Mouse (Mus musculus): ENCODE results near the gene Jdp2. TPM values are rescaled to one million over a fixed set of nuclear protein-coding genes. Genes with fewer than 3 reads are reported as not detected.

Gene Jdp2
- polyA plus RNA-seq (2015; fragmentation: Nextera tagmentation; extraction: Ambion mirVana), result 0.82 and 1.2 TPM in 2 replicates

DNA sequence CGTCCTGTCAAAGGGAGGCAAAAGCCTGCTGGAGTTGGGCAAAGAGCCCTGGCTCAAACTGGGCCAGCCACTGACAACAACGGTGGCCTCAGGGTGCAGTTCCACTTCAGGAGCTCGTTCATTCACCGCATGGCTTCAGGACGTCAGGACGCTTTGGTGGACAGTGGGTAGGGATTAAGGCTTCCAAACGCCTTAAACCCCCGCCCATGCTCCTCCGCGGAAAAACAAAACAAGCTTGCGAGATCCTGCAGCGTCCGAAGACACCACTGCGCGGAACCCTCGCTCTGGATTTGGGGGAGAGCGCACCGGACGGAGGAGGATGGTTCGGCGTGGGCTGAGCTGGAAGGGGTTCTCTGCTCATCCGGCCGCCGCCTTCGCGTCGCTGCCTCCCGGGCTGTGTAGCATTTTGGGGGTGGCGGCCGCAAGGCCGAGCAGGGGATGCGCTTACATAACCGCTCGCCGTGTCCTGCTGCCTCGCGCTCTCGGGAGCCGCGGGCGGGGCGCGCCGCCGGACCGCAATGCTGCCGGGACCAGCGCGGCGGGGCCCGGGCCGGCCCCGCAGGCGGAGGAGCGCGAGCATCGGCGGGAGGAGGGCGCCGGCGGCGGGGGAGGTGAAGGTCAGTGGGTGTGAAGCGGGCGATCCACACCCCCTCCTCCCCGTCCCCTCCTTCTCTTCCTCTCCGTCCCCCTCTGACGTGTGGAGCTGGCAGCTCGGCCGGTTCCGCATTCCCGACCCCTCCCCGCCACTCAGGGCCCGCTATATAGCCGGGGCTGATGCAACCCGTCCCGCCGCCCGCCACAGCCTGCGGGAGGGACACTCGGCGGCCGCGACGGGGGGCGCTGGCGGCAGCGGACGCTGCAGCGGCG is at the start of gene Jdp2:
Jdp2 (plus strand) TSS at position 417 of the 867 bp plus-strand sequence.

DNA sequence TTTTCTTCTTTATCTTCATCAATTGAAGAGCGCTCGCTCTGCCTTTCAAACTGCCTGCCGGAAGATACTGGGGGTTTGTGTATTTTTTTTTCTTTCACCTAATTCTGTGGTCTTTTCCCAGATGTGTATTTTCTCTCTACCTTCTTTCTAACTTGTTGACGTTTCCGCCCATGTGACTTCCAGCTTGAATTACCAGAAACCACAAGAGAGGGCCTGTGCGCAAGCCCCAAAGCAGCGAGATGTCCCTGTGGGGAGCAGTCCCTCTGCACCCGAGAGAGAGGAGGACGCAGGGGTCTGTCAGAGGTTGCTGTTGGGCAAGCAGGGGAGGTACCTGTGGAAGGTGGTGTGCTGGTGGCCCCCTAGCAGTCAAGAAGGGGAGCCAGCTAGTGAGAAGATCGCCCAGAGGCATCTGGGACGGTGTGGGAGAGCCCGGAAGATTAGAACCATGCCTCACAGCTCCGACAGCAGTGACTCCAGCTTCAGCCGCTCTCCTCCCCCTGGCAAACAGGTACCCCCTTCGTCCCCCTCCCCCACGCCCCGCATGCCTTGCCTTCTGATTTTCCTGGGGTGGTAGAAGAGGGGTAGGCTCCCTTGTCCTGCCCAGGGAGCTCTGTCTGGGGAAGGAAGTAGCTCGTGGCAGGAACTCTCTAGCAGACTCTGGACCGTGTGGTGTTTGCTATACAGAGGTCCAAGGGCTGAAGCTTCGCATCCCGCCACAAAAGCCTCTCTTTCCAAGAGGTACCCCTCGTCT is 87.8 kb downstream of the Jdp2 start, which contains the start of gene Batf:
Batf (plus strand) TSS at position 204 of the 751 bp plus-strand sequence.

Other genes starting within 250 kb of the Jdp2 start
- 185 and 187 TPM in 2 replicates for gene Tmed10, start 224.2 kb upstream of the Jdp2 start, polyA plus RNA-seq (2015; fragmentation: Nextera tagmentation; extraction: Ambion mirVana)
- gene Fos, start 125.1 kb upstream of the Jdp2 start, polyA plus RNA-seq (2015; fragmentation: Nextera tagmentation; extraction: Ambion mirVana), result 2.8 and 3.6 TPM in 2 replicates
- gene Batf, start 87.6 kb downstream of the Jdp2 start, polyA plus RNA-seq (2015; fragmentation: Nextera tagmentation; extraction: Ambion mirVana), result 8.8 and 10.5 TPM in 2 replicates
- 1.3 and 2.3 TPM in 2 replicates for gene Flvcr2, start 147.5 kb downstream of the Jdp2 start, polyA plus RNA-seq (2015; fragmentation: Nextera tagmentation; extraction: Ambion mirVana)
- 56.5 and 56.6 TPM in 2 replicates for gene Erg28, start 225.5 kb downstream of the Jdp2 start, polyA plus RNA-seq (2015; fragmentation: Nextera tagmentation; extraction: Ambion mirVana)
- gene Ttll5, start 225.6 kb downstream of the Jdp2 start, polyA plus RNA-seq (2015; fragmentation: Nextera tagmentation; extraction: Ambion mirVana), result 5.4 and 6.3 TPM in 2 replicates

Measured in spleen, postnatal 0 days (tissue).